Mouse (Mus musculus) c-Kit-negative CD71-positive TER-119-positive erythroid progenitor cells, embryonic 14.5 days (primary cell): ENCODE data around the gene Wiz.

Source experiments
- DNase-seq: peaks from one replicate; pipeline ENCODE4 v3.0.0-alpha.2; 2013; ENCODE audit warnings: low read depth, low spot score

Gene Wiz

DNA sequence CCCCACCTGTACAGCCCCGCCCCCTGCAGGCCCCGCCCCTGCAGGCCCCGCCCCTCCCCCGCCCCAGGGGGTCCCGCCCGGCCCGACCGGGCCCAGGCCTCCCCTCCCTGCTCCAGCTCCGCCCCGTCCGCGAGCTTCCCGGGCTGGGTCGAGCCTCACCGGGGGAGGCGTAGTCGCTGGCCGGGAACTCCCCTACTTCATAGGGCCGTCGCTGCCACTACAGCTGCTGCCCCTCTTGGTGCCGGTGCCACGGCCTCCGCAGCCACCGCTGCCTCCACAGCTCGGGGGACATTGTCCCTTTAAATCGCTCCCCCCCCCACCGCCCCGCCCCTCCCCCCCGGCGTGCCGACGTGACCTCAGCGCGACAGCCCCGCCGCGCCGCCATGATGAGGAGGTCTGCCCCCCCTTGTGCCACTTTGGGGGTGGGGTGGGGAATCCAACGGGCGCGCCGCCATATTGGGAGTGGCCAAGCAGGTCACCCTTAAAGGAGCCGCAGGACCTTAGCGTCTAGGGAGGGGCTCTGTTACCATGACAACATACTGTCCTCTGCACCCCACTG lies at the start of gene Wiz:
Gene Wiz, minus strand, starts transcription at position 339 of the 559 bp plus-strand sequence.
- peak; percentile 49 for DNase-seq

DNA sequence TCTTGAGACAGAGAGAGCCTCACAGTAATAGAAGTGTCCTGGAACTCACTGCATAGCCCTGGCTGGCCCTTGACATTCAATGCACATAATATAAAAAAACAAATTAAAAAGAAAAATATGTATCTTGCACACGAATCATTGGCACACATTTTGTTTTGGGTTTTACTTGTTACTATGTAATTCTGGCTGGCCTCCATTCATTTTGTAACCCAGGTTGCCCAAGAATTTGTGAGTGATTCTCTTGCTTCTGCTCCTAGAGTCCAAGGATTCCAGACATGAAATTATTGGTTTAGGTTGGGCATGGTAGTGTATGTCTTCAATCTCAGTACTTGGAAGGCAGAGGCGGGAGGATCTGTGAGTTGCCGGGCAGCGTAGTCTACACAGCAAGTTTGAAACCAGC lies 47.9 kb upstream of the Wiz start:
- DNase-seq = no peak

- DNase-seq = no peak
Measured at GRCm38 (mm10) chr17:32435151-32435550, 45.9 kb upstream of the Wiz start.

DNA sequence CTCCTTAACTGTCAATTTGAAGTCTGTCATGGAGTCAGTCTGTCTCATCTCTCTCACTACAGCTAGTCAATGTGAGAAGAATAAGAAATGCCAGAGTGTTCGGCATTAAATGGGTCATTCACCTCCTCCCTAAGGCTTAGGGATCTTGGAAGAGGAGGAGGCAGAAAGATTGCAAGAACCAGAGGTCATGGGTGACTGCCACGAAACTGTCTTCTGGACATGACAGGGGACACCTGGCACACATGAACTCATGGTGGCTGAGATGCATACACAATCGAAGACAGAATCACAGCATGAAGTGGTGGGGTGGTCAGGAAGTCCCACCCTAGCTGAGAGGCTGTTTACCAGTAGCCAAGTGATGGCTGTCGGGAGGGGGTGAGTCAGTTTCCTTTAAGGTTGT lies 45.1 kb upstream of the Wiz start:
- DNase-seq = no peak

DNA sequence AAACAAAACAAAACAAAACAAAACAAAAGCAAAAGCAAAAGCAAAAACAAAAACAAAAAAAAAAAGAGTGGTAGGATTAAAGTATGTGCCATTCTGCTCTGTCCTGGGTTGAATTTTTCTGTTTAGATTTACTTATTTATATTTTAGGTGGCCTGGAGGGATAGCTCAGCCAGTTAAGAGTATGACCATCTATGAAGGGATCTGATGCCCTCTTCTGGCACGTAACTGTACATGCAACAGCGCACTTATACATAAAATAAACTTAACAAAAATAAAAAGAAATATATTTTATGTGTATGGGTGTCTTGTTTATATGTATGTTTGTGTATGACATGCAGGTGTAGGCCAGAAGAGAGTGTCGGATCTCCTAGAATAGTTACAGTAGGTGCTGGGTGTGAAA lies 42.7 kb upstream of the Wiz start:
- no peak for DNase-seq

- DNase-seq = no peak
Measured at GRCm38 (mm10) chr17:32426610-32427009, 37.4 kb upstream of the Wiz start.

DNA sequence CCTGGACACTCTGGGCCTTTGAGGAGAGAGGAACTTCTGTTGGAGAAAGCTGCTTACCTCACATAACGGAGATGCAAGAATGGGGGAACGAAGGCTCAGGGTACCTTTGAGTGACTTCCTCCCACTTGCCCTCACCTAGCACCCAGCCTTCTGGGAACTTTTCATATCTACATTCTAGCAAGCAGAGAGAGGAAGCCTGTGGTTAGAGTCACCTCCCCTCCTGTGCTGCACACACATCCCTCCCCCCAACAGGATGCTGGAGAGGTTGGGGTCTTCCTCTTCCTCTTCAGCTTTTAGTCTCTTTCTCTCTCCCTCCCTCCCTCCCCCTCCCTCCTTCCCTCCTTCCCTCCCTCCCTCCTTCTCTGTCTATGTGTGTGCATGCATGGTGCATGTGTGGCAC lies 34.8 kb upstream of the Wiz start, which contains the start of gene Pglyrp2:
Gene Pglyrp2, minus strand, starts transcription at position 134 of the 400 bp plus-strand sequence.
- DNase-seq = no peak

DNA sequence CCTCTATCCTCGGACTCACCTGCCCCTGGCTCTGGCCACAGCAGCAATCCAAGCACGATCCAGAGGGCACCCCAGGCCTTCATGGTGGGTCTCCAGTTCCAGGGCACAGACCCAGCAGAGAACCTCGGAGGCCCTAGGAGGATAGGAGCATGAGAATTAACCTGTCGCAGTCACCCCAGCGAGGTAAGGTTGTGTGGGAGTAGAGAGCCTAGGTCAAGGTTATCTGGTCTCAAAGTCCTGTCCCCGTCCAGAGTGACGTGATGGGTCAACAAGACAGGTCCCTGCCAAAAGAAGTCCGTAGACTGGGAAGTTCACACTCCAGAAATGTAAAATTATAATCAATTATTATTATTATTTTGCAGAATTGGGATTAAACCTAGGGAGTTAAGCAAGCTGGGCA lies 31.5 kb upstream of the Wiz start:
- DNase-seq = no peak

GRCm38 (mm10) chr17:32419989-32420388 lies 30.8 kb upstream of the Wiz start:
- DNase-seq = no peak

GRCm38 (mm10) chr17:32416771-32417170 lies 27.5 kb upstream of the Wiz start:
- no peak for DNase-seq

DNA sequence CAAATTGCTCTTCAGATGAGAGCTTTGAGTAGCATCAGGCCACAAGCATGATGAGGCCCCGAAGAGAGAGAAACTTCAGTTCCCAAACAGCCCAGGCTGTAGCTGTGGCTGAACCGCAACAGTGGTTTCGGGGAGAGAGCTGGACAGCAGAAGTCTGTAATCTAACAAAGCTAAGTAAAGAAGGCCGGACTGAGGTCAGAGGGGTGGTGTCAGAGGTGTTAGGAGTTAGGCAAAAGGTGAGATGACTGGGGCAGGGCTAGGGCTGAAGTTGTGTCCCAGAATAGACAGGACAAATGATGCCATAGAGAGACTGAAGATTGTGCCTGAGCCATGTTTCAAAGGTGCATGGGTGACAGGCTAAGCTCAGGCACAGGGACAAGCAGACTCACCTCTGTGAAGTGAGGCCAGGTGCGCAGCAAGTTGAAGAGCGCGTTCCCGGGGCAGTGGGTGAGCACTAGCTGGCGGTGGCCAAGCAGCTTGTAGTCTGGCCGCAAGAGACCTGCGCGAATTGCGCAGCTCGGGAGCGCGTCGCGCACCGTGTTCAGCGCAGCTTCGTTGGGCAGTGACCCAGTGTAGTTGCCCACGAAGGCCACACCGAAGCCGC lies 26.3 kb upstream of the Wiz start:
- DNase-seq = no peak

DNA sequence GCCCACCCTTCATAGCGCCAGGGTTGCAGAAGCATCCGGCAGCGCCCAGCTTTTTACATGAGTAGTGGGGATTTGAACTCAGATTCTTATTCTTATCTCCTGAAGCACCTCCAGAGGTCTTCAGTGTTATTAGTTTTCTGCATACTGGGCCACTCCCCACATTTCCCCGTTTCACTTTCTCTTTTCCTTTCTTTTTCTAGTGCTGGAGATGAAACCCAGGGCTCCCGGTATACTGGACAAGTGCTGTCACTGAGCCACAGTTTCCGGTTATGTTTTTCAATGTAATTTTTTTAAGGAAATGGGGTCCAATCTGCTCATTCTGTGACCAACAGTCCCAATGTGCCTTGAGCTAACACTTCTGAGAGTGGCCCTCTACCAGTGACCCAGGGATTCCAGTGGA lies 22.7 kb upstream of the Wiz start:
- DNase-seq = no peak

GRCm38 (mm10) chr17:32403417-32403816 lies 14.2 kb upstream of the Wiz start, which contains the start of gene Rasal3:
Gene Rasal3, minus strand, starts transcription at chr17:32403583.
- DNase-seq = no peak

GRCm38 (mm10) chr17:32402779-32403157 lies 13.5 kb upstream of the Wiz start:
- DNase-seq = no peak

- no peak for DNase-seq
Measured at GRCm38 (mm10) chr17:32402011-32402778, 13.0 kb upstream of the Wiz start.

DNA sequence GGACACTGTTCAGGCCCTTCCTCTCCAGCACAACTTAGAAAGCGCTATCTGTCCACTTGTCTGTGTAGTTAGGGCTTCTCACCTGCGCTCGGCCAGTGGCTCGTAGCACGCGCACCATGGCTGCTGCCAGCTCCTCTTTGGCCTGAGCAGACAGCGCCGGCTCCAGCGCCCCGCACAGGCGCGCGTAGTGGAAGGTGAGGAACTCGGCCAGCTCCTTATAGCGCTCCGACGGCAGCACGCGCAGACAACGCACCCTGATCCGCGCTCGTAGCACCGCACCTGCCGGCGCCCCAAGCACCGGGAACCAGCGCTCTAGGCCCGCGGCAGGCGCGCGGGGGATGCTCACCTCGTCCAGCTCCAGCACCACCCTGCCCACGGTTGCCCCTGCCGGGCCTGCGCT lies 7.0 kb upstream of the Wiz start:
- DNase-seq = no peak

DNA sequence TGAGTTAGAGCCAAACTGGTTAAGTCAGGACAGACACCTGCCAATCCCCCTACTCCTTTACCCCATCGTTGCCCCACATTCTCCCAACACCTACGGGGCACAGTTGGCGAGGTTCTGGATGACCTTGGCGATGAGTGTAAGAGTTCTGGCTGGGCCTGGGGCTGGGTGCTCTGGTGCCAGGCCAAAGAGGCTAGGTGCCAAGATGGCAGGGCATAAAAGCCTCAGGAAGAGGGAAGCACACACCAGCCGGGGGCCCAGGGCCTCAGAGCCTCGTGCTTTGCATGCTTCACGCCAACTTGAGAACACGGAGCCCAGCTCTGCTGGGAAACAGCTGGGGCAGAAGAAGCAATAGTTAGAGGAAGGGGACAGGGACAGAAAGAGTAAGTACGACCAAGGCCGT lies 4.7 kb upstream of the Wiz start:
- DNase-seq = no peak

DNA sequence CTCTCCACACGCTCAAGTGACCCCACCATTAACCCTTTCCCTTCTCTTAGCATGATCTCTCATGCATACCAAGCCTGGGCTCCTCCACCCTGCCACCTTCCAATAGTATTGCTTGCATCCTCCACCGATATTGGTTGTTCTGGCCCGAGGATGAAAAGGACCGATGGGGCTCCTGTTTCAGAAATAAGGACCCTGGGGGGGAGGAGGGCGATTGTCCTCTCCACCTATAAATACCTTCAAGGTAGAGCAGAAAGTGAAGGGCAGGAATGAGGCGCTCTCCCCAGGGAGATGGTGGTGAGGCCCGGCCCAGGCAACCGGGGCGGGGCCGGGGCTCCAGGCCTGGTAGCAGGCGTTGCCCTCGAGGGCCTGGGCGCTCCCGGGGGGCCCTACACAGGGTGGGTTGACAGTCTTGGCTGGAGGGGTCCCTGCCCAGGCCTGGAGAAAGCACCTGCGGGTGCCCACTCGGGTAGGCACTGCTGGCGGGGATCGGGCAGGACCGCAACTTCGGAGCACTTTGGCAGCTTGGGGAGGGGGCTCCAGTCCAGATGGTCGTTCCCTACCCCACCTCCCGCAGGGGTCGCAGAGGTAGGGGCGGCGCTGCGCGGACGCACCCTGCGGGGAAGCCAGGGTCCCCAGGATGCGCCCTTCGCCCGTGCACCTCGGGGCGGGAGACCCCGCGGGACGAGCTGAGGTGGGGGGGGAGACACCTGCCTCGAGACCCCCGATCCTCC lies 704 bp downstream of the Wiz start:
- DNase-seq = no peak

- DNase-seq = no peak
Measured at GRCm38 (mm10) chr17:32387986-32388369, 1.3 kb downstream of the Wiz start.

DNA sequence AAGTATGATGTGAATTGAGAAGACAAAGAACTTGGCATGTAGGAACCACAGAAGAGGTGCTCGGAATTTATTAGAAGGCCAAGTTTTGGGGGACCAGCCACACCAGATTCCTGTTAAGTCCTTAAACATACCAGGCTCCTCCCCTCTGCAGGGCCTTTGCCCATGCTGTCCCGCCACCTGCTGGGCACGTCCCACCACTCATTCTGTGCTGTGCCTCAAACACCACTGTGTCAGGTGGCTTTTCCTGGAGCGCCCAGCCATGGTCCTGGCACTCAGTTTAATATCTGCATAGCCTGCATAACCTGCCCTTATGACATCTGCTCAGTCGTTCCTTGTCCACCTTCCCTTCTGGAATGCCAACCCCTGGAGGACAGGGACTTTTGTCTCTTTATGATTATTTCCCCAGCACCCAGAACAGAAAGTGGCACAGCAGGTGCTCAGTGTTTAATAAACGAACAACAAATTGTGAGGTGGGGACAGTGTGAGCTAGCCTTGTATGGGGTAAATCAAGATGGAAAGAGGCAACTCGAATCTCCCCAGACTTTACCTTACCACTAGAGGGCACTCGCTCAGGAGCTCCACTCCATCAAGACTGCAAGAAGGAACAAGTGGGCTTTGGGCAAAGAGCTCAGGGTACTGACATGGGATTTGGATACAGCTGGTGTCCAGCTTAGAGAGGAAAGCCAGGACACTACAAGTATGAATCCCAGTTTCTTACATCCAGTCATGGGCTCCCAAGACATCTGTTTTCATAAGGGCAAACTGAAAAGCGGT lies 2.4 kb downstream of the Wiz start:
- peak; percentile 52 for DNase-seq

DNA sequence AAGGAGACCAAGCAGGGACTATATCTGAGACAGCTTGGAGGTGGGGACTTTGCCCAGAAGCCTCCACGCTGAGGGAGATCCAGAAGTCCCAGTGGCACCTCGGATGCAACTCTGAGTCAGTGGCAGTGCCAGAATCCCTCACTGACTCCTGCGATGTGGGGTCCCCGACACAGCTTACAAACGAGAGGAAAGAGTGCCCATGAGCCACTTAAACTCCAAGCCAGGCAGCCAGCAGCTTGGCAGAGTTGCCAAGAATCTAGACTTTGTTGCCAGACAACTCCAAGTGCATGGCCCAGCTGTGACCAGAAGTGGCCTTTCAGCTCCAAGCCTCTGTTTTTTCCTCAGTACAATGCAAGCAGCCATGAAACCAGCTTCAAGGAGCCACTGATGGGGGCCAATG lies 5.6 kb downstream of the Wiz start:
- DNase-seq = no peak

DNA sequence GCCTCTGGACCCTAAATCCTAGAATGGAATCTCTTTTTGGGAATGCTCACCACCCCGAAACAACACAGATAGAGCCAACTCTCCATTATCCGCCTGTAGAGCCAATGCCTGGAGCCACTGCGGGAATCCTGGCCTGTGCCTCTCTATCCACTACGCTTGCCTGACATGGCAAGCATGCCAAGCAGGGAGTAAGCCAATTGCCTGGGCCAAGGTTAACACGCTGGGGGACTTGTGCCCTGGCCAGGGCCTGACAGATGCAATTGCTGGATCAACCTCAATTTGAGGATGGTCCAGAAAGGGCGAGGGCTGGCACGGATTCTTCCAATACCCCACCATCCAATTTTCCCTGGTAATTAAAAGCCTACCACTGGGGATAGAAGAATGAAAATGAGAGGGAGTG lies 6.7 kb downstream of the Wiz start:
- DNase-seq = no peak
